Mouse (Mus musculus) bone marrow macrophage, adult 2 months (primary cell): Measurements from ENCODE around the gene Prkar1b. TPM values are rescaled to one million over a fixed set of nuclear protein-coding genes. Genes with fewer than 3 reads are reported as not detected.

Source experiments
- H3K27ac ChIP-seq: 2 replicates; pipeline ENCODE4 v1.5.1; 2012; ENCODE audit warnings: low read depth, low read length; ENCODE audit not compliant: insufficient read depth
- H3K4me1 ChIP-seq: 2 replicates; pipeline ENCODE4 v1.6.1; 2012; ENCODE audit warnings: low read length; ENCODE audit not compliant: control insufficient read depth, insufficient read depth
- H3K4me3 ChIP-seq: 2 replicates; pipeline ENCODE4 v1.5.1; 2012; ENCODE audit warnings: mild to moderate bottlenecking, low read length, moderate library complexity; ENCODE audit not compliant: insufficient read depth
- CTCF ChIP-seq: IDR thresholded peaks from 2 replicates; pipeline ENCODE4 v1.5.1; 2012; ENCODE audit warnings: low read depth, mild to moderate bottlenecking, low read length, moderate library complexity
- POLR2A ChIP-seq: IDR thresholded peaks from 2 replicates; pipeline ENCODE4 v1.6.1; 2012; ENCODE audit warnings: mild to moderate bottlenecking, low read depth, low read length, borderline replicate concordance
- polyA plus RNA-seq: library from polyadenylated mRNA; stranded (reverse); fragments of >200 nt; gene quantifications from 2 replicates; pipeline ENCODE4 v1.2.4, GENCODE M21; 2012; ENCODE audit not compliant: missing spikeins, insufficient read depth, insufficient read length

The Prkar1b gene
- polyA plus RNA-seq, 1 experiment, result 2.1 TPM

DNA sequence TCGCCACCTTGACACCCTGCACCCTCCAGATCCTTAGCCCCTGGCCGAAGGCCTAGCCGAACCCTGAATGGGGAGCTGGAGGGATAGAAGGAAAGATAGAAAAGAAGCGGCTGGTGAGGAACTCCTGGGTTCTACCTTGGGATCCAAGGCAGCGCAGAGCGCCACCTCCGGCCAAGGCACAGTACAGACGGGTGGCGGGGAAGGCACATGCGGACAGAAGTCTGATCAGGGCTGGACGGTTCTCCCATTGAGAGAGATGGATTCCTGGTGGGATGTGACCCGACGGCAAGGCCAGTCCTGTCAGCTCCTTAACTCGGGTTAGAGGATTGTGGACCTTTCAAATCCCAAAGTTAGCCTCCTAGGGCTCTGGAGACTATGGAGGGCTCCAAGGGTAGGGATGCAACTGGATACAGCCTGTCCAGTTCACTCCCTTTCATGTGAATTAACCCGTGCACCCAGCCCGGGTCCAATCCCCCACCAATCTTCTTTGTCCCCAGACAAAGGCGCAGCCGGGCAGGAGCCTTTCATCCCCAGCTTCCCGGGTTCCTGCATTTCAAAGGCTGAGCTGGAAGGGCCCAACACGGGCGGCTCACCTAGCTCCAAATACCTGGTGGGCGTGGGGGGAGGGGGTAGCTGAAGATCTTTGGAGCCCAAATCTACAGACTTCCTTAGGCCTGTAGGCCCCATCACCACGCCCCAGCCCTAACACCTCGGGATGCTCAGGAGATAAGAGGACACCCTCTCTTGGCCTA lies 153.3 kb downstream of the Prkar1b start:
- H3K4me1 ChIP-seq, result peaks cover 21% of the 10 kb centered on the region

DNA sequence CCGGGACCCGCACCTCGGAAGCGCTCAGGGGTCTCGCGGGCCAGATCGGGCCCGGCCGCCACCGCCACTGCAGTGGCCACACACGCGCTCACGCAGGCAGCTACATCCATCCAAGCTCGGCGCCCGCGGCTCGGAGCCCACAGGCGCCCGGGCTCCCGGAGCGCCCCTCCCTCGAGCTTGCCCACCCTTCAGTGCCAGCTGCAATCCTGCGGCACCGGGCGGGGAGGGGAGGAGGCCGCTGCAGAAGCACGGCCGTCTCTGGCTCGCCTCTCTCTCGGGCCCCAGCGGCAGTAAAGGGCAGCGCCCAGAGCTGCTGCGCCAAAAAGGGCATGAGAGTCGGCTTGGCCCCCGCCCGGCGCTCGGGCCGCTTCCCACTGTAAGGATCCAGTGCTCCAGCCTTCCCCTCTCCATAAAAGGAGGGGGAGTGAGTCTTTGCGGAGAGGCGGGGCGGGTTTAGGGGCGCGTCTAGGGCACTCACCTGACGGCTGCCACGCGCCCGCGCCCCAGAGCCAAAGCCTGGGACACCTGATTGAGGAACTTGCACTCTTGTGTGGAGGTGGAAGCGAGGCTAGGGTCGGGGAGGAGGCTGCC lies 154.0 kb downstream of the Prkar1b start:
- TF ChIP-seq POLR2A (no peak), CTCF (no peak)
- Histone ChIP-seq H3K4me3 (peak overlapping the region; percentile 81), H3K27ac (peak overlapping the region; percentile 35), H3K4me1 (peaks cover 21% of the 10 kb centered on the region)

More for the DNA sequence above, 153.3 kb downstream of the Prkar1b start:
- peak; percentile 28; the same call in 1 of the 2 replicates for TF ChIP-seq CTCF
- no peak for TF ChIP-seq POLR2A
- Histone ChIP-seq H3K4me3 (peak overlapping the region; percentile 81), H3K27ac (no peak overlapping the region)

DNA sequence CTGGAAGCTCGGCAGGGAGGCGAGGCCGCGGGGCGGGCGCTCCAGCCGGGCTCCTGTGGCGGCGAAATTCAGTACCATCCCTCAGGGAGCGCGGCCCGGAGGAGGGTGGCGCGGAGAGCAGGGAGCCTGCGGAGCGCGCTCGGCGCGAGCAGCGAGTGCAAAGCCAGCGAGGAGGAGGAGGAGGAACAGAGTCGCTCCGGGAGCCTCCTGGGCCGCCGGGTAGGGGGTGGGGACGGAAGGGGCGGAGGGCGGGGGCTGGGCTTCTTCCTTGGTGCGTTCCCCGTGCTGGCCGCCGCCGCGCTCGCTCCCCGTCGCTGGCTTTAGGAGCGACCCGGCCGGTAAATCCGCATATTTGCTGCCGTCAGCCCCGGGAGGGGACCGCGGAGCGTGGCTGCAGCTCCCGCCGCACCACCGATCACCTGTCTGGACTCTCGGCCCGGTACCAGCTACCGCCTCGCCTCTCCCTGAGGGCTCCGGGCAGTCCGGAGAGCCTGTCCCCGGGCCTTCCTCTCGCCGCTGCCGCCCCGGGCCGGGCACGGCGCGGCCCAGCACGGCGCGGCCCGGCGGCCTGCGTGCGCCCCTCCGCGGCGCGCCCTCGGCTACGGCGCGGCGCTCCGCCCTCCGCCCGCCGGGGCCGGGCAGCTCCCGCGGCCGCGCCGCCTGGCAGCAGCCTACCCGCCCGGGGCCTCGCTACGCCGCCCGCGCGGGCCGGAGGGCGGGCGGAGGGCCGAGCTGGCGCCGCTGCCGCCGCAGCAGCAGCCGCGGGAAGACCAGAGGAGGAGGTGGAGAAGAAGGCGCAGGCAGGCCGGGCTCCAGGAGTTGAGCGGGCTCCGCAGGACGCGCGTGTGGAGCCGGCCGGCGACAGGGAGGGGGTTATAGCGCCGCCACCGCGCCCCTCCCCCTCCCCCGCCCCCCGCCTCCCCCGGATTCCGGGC lies 154.7 kb downstream of the Prkar1b start:
- peaks cover 21% of the 10 kb centered on the region for H3K4me1 ChIP-seq
- peak overlapping the region; percentile 65 for H3K27ac ChIP-seq
- H3K4me3 ChIP-seq, result peak overlapping the region; percentile 81
- TF ChIP-seq POLR2A (no peak), CTCF (no peak)

DNA sequence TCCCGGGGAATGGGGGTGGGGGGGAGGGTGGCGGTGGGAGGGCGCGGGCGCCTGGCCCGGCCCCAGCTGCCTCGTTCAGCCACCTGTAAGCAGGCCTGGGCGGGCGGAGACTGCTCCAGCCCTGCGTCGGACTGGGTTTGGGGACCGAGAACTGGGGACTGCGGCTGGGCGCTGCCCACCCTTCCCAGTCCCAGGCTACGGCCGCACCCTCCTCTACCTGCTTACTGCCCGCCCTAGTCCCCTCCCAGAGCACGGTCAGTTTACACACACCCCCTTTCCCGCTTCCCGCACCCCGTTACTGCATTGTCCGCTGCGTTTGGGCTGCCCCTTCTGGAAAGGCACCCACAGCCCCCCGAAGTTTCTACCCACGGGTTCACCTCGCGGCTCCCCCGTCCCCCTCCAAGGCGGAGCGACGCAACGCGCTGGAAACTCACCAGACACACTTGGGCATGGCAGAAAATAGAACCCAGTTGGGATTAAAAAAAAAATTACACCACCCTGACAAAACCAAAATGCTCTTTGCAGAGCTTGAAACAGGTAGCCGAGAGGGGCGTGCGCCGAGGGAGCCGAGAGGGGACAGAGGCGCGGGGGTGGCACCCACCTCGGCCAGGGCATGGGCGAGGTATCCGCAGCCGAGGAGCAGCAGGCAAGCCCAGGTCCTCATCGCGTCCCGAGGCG lies 155.6 kb downstream of the Prkar1b start:
- TF ChIP-seq POLR2A, result no peak
- TF ChIP-seq CTCF, result no peak
- Histone ChIP-seq H3K4me1 (peaks cover 17% of the 10 kb centered on the region), H3K27ac (no peak overlapping the region; the same call in 1 of the 2 replicates), H3K4me3 (peak overlapping the region; percentile 81)

DNA sequence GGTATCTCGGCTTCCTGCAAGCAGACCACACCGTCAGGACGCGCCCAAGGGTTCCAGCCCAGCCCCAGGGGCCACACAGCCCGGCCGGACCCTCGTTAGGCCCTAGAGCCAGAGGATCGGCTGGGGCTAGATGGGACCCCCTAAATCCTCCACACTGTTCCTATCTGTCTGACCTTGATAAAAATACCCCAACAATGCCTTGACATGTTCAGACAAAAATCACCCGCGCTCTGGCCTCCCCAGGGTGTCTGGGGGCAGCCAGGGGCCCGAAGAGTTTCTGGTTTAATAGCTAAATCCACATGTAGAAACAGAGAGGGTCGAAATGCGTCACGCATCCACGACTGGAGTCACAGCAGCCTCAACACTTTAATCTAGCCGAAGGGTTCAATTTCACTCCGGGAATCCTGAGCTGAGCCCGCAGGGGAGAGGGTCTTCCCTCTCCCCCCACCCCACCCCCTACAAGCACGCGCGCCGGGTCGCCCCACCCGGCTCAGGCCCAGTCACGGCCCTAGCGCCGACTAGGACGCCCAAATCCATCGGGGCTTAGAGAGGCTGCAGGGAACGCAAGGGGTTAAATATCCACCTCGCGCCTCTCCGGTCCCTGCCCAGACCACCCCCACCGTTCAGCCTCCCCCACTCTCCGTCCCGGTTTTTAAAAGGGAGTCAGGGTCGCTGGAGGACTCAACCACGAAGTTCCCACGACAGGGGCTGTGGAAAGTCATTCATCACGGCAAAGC lies 156.3 kb downstream of the Prkar1b start:
- H3K27ac ChIP-seq, result no peak overlapping the region
- peaks cover 15% of the 10 kb centered on the region for H3K4me1 ChIP-seq
- H3K4me3 ChIP-seq, result peak overlapping the region; percentile 81
- TF ChIP-seq CTCF (no peak), POLR2A (no peak)

DNA sequence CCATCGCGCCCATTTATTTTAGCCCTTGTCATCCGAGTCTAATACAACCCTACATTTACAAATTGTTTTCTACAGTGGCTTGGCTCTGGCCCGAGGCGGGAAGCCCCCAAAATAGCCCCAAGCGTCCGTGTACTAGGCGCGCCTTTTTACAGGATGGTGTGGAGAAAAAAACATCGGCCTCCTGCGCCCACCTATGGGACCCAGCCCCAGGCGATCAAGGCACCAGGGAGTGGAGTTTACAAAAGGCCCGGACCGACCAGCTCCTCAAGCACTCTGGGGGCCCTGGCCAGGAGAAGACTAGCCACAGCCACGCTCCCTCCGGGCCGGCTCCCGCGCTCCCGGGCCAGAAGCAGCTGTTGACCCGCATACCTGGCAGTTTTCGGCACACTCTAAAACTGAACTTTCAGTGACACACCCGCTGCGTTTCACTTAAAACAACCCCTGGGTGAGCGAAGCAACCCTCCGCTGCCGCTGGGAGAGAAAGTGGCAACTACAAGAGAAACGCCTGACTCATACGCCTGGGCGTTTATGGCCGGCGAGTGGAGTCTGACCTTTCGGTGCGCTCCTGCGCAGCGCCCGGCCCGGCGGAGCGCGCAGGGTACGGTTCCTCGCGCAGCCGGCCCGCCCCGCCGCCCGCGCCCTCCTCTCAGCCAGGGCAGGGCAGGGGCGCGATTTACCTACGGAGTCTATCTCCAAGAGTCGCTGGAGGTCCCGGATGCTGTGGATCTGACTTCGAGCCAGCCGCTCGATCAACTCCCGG lies 157.0 kb downstream of the Prkar1b start:
- no peak overlapping the region for H3K27ac ChIP-seq
- peaks cover 12% of the 10 kb centered on the region for H3K4me1 ChIP-seq
- TF ChIP-seq POLR2A (no peak), CTCF (no peak)
- peak overlapping the region; percentile 81 for H3K4me3 ChIP-seq

DNA sequence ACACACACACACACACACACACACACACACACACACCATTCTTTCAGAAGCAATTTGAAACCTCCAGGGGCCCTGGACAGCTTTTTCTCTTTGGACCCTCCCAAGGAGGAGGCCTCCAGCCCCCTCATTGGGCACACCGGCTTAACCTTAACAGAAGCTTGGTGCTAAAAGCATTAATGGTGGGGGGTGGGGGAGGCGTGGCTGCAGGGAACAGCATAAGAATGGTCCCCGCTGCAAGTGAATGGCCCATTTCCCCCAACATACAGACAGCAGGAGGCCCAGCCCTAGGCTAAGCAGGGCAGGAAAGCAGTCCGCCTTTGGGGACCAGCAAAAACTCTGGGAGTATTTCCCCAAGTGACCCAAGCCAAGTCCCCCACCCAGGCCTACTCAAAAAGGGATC lies 158.1 kb downstream of the Prkar1b start:
- Histone ChIP-seq H3K27ac (no peak overlapping the region), H3K4me1 (peaks cover 7% of the 10 kb centered on the region), H3K4me3 (no peak overlapping the region)
- TF ChIP-seq CTCF (no peak), POLR2A (no peak)

DNA sequence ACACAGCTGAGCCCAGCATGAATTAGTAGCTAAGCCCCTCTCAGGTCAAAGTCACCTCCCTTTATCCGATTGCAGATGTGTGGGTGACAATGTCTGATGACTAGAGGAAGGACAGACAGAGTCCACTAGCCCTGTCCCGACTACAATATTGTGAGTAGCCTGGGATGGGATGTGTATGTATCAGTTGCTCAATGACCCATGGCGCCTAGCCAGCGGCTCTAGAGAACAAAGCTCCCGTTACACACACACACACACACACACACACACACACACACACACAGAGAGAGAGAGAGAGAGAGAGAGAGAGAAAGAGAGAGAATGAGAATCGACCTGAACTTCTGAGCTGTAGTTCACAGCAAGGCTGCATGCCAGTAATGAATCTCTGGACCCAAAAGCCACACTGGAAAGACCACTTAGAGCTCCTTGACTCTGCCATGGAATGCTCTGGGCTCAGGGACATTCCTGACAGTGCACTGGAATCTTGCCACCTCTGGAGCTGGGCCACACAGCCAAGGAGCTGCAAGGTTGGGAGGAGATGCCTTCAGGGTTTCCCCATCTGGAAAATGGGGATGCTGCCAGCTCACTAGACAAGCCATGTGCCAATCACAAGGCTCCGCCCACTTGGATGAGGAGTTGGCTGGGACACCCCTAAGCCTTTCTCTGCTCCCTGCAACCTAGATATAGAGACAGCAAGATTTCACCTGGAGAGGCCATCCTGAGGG lies 159.0 kb downstream of the Prkar1b start:
- no peak overlapping the region for H3K27ac ChIP-seq
- TF ChIP-seq CTCF (no peak), POLR2A (no peak)
- peaks cover 7% of the 10 kb centered on the region; the same call in 1 of the 2 replicates for H3K4me1 ChIP-seq
- H3K4me3 ChIP-seq, result no peak overlapping the region
